Mouse (Mus musculus) intestine, embryonic 15.5 days (tissue): ENCODE measurements at regions not wholly inside any gene's neighbourhood (a gene's known extent, or its start where the extent isn't known, plus 50 kb on each side); places are given as distances from the start of the nearest gene placed in this dataset.
"Not testable (repeated sequence)": the region's sequence is repeated elsewhere in the genome, so short reads cannot be mapped to it uniquely, and the experiment has no call there.

ENCODE experiments used
- ATAC-seq: fragments of 200-750 bp; cut with Nextera tagmentation; 2 replicates; pipeline ENCODE4 v1.8.0; 2017; ENCODE audit warnings: moderate TSS enrichment, moderate library complexity
- H3K27ac ChIP-seq: fragments of 300-500 bp; sonication (generic); 2 replicates; pipeline ENCODE4 v1.5.1; 2015; ENCODE audit warnings: mild to moderate bottlenecking, inconsistent platforms
- H3K27me3 ChIP-seq: fragments of 300-500 bp; sonication (generic); replicated peaks from 2 replicates; pipeline ENCODE4 v1.6.1; 2015; ENCODE audit warnings: inconsistent platforms
- H3K36me3 ChIP-seq: fragments of 300-500 bp; sonication (generic); 2 replicates; pipeline ENCODE4 v1.6.1; 2015; ENCODE audit warnings: inconsistent platforms
- H3K4me1 ChIP-seq: fragments of 300-500 bp; sonication (generic); replicated peaks from 2 replicates; pipeline ENCODE4 v1.6.1; 2015; ENCODE audit warnings: inconsistent platforms
- H3K4me2 ChIP-seq: fragments of 300-500 bp; sonication (generic); replicated peaks from 2 replicates; pipeline ENCODE4 v1.6.1; 2015; ENCODE audit warnings: mild to moderate bottlenecking, inconsistent platforms
- H3K4me3 ChIP-seq: fragments of 300-500 bp; sonication (generic); replicated peaks from 2 replicates; pipeline ENCODE4 v1.5.1; 2015; ENCODE audit warnings: inconsistent platforms
- H3K9ac ChIP-seq: fragments of 300-500 bp; sonication (generic); 2 replicates; pipeline ENCODE4 v1.6.1; 2015; ENCODE audit warnings: inconsistent platforms
- H3K9me3 ChIP-seq: fragments of 300-500 bp; sonication (generic); 2 replicates; pipeline ENCODE4 v1.6.1; 2016; ENCODE audit warnings: inconsistent platforms
- WGBS: fragments of 180-500 bp; shearing (Covaris S2); methylation state at CpG from one replicate; pipeline ENCODE4 v1.1.7; 2015; 5-methylcytosine and 5-hydroxymethylcytosine counted together

DNA sequence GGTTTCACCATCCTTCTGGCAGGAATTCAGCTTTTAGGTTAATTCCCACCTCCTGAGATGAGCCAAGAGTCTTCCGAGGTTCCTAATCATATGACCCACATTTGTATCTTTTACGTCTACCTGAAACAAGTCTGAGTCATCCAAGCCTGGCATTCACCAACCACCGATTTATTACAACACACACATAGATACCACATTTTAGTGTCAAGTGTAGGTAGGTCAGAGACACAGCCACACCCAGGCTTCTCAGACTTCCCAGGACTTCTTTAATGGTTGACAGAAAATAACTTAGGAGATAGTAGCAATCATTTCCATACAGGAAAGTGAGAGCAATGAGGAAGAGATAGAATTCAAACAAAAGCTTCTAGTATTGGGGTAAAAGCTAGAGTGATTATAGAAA, 189.2 kb upstream of the Gm10306 start:
- 68% methylated on average over 3 of the region's 3 CpGs for WGBS

DNA sequence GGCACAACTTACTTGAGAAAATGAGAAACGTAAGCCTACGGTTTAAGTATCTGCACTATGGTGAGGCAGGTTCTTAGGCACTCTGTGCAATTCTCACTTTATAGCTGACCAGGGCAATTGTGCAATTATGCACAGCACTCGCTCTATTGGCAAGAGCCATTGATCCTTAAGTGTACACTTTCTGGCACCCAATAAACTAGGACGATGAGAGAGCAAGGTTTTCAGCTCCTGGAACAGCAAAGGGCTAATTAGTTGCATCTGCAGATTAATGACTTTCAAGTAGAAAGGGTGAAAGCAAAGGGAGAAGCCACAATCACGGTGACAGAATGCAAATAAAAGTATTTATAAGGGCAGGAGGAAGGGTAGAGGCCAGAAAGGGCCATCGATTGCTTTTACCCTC, 185.4 kb upstream of the Gm10306 start:
- Histone ChIP-seq H3K9me3 (no peaks in the 10 kb centered on the region), H3K4me2 (no peak overlapping the region), H3K36me3 (no peaks in the 10 kb centered on the region), H3K27me3 (no peaks in the 10 kb centered on the region), H3K4me3 (no peak overlapping the region), H3K27ac (no peak overlapping the region), H3K9ac (no peak overlapping the region), H3K4me1 (no peaks in the 10 kb centered on the region)
- 35% methylated on average over 6 of the region's 6 CpGs for WGBS
- ATAC-seq = no peak

More for the DNA sequence above, 189.2 kb upstream of the Gm10306 start:
- no peak overlapping the region for H3K4me3 ChIP-seq
- no peaks in the 10 kb centered on the region for H3K27me3 ChIP-seq
- H3K4me2 ChIP-seq = no peak overlapping the region
- no peaks in the 10 kb centered on the region for H3K9me3 ChIP-seq
- H3K27ac ChIP-seq = no peak overlapping the region
- peak; percentile 67 for ATAC-seq
- no peaks in the 10 kb centered on the region for H3K36me3 ChIP-seq
- H3K4me1 ChIP-seq = no peaks in the 10 kb centered on the region
- H3K9ac ChIP-seq = no peak overlapping the region

DNA sequence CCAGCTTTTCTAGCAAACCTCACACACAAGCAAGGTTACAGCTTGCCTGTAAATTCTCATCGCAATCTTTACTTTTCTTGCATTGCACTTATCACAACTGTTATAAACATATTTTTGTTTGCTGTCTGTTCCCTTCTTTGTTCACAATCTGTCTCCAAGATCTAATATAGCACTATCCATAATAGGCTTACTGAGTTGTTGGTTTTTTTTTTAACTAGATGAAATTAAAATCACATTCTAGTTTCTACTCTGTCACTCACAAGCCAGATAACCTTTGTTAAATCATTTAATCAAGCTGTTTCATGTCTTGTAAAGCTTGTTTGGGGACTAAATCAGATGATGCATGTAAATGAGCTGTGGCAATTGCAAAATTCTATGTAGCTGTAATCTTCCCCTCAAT, 180.1 kb upstream of the Gm10306 start:
- Histone ChIP-seq H3K27me3 (no peaks in the 10 kb centered on the region), H3K4me3 (no peak overlapping the region), H3K27ac (no peak overlapping the region), H3K4me2 (no peak overlapping the region), H3K4me1 (no peaks in the 10 kb centered on the region), H3K9ac (no peak overlapping the region), H3K36me3 (no peaks in the 10 kb centered on the region), H3K9me3 (no peaks in the 10 kb centered on the region)
- ATAC-seq = no peak
- WGBS = 86% methylated on average over 1 of the region's 1 CpGs

DNA sequence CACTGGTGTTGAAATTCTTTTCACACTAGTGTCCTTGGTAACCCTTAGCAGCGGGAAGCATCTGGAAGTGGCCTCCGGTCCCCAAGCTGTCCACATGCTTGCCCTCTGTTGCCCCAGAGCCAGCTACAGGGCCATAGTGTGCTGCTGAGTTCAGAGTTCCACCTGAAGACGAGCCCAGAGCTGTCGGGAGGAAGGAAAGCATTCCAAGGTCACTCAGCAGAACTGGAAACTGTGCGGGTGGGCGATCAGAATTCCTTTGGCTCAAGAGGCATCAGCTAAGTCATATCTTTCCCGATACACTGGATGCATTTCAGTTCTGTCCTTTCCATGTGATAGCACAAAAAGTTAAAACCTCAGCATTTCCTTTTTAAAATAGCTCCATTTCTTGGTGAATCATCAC, 170.6 kb upstream of the Gm10306 start:
- WGBS = 50% methylated on average over 7 of the region's 7 CpGs
- ATAC-seq = no peak
- Histone ChIP-seq H3K9me3 (no peaks in the 10 kb centered on the region), H3K36me3 (no peaks in the 10 kb centered on the region), H3K4me2 (no peak overlapping the region), H3K4me3 (no peak overlapping the region), H3K27ac (no peak overlapping the region), H3K9ac (no peak overlapping the region), H3K27me3 (no peaks in the 10 kb centered on the region), H3K4me1 (no peaks in the 10 kb centered on the region)

DNA sequence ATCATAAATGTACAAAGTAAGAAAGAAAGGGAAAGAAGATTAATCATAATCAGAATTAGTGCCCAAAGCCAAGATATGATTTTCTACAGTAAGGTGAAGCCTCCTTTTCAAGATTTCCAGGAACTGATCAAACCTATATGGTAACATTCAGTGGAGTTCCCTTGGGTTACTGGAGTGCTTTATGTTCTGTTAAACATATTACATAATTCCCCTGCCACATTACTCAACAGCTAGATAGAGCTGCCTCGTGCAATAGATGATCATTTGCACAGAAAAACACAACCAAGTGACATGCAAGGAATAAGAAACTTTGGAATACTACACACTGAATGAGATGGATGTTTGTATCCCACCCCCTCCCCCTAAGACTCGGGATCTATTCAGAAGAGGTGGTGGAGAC, 168.0 kb upstream of the Gm10306 start:
- Histone ChIP-seq H3K4me2 (no peak overlapping the region), H3K4me1 (no peaks in the 10 kb centered on the region), H3K36me3 (no peaks in the 10 kb centered on the region), H3K4me3 (no peak overlapping the region), H3K9me3 (no peaks in the 10 kb centered on the region), H3K27me3 (no peaks in the 10 kb centered on the region), H3K9ac (no peak overlapping the region), H3K27ac (no peak overlapping the region)
- 52% methylated on average over 2 of the region's 2 CpGs for WGBS
- ATAC-seq = no peak

DNA sequence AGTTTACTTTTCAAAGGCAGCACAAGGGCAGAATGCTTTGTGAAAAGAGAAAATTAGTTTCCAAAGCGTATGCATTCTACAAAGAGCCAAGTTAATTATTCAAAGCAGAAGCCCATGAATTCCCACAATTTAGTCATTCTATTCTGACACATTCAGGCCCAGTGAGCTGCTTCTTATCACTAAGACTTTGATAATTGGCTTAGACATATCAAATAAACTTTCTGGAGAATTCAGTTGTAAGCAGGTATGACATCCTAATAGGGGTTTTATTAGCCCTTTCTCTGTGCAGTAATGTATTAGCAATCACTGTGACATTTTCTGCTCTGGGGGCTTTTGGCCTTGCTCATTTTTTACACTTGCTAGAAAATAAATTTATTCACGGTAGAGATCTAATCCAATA, 161.9 kb upstream of the Gm10306 start:
- Histone ChIP-seq H3K4me2 (no peak overlapping the region), H3K9me3 (no peaks in the 10 kb centered on the region), H3K9ac (no peak overlapping the region), H3K4me1 (no peaks in the 10 kb centered on the region), H3K4me3 (no peak overlapping the region), H3K27me3 (no peaks in the 10 kb centered on the region), H3K36me3 (no peaks in the 10 kb centered on the region), H3K27ac (no peak overlapping the region)
- WGBS = 58% methylated on average over 2 of the region's 2 CpGs
- ATAC-seq = no peak

DNA sequence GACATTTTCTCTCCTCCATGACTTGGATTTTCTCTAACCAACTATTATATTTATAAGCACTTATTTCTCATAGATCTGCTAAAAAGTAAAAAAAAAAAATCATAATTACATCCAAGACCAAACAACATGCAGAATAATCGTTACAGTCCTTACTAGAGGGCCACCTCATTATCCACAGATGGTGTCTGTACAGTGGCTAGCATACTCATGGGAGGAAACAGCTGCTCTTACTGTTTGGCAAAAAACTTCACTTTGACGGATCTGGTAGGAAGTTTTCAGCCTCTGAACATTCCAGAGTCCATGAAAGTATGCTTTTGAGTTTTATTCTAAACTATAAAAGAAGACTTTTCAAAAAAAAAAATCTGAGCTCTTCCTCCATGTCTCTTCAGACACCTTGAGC, 159.1 kb upstream of the Gm10306 start:
- Histone ChIP-seq H3K4me1 (no peaks in the 10 kb centered on the region), H3K27me3 (no peaks in the 10 kb centered on the region), H3K9ac (no peak overlapping the region), H3K36me3 (no peaks in the 10 kb centered on the region), H3K9me3 (no peaks in the 10 kb centered on the region), H3K4me3 (no peak overlapping the region), H3K27ac (no peak overlapping the region), H3K4me2 (no peak overlapping the region)
- WGBS = 32% methylated on average over 2 of the region's 2 CpGs
- ATAC-seq = no peak

DNA sequence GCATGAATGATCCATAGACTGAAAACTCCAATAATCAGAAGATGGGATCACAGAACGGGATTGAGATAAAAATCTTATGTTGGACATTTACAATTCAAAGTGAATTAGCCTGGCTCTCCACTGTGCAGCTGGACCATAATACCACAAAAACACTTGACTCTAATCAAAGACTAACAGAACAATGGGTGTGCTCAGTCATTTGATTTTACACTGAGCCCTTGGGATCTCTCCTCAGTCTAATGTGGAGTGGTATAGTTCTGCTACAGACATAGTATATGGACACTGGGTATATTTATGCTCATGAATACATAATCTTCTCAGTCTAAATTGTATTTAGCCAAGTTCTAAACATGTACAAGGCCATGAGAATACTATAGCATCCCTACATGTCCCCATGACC, 149.4 kb upstream of the Gm10306 start:
- Histone ChIP-seq H3K9me3 (no peaks in the 10 kb centered on the region), H3K4me1 (no peaks in the 10 kb centered on the region), H3K4me3 (no peak overlapping the region), H3K27me3 (no peaks in the 10 kb centered on the region), H3K36me3 (no peaks in the 10 kb centered on the region), H3K4me2 (no peak overlapping the region), H3K27ac (no peak overlapping the region), H3K9ac (no peak overlapping the region)
- 80% methylated on average over 1 of the region's 1 CpGs for WGBS
- no peak for ATAC-seq

DNA sequence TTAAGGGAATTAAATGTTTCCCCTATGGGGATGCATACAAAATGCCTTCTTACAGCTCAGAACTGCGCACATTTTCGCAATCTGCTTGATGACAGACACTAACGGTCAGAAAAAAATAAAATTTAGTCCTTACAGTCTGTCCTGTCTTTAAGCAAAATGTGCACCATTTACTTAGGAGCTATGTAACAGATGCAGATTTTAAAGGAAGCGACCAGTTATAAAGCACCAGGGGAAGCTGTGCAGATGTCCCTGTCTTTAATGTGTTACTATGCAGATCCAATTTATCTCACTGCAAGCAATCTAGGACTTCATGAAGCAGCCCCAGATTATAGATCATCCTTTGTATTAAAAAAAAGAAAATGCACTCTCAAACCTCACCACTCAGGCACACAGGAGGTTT, 148.8 kb upstream of the Gm10306 start:
- H3K27me3 ChIP-seq = no peaks in the 10 kb centered on the region
- no peak overlapping the region for H3K9ac ChIP-seq
- no peak overlapping the region for H3K4me2 ChIP-seq
- WGBS = 77% methylated on average over 4 of the region's 4 CpGs
- no peak overlapping the region for H3K27ac ChIP-seq
- H3K9me3 ChIP-seq = no peaks in the 10 kb centered on the region
- H3K4me1 ChIP-seq = no peaks in the 10 kb centered on the region
- no peaks in the 10 kb centered on the region for H3K36me3 ChIP-seq
- no peak for ATAC-seq
- no peak overlapping the region for H3K4me3 ChIP-seq

DNA sequence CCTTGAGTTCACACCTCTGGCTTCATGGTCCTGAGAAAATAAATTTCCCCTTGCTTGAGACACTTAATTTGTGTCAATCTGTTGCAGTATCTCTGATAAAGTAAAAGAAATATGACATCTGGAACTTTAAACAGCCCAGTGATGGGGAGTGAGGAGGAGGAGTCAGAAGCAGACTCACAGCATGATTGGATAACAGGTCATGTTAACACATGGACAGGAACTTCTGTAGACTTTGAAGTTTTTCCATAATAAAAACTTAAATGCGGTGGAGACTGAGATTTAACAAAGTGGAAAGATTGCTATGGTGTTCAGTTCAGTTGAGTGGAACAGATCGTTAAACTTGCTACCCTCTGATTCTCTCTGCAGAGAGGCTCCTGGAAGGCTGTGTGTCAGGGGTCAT, 143.7 kb upstream of the Gm10306 start:
- 79% methylated on average over 2 of the region's 2 CpGs for WGBS
- Histone ChIP-seq H3K9me3 (no peaks in the 10 kb centered on the region), H3K27me3 (no peaks in the 10 kb centered on the region), H3K4me3 (no peak overlapping the region), H3K4me2 (no peak overlapping the region), H3K9ac (no peak overlapping the region), H3K27ac (no peak overlapping the region), H3K4me1 (no peaks in the 10 kb centered on the region), H3K36me3 (no peaks in the 10 kb centered on the region)
- ATAC-seq = no peak

DNA sequence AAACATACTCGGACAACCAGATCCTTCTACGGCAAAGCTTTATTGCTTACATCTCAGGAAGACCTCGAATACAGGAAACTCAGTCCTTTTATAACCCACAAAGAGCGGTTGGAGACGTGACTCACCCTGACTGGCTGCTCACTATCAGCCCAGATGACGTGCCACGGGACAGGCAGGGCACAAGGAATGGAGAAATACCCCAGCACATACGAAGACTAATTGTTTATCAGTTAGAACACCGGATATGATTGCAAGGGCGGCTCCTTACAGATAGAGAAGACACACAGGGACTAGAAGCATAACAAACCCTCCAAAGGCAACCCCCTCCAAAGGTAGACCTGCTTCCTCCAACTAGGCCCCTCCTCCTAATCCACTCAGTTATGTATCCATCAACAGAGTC, 130.8 kb upstream of the Gm10306 start:
- H3K4me3 ChIP-seq, H3K4me1 ChIP-seq, H3K27ac ChIP-seq, H3K36me3 ChIP-seq, H3K9ac ChIP-seq, H3K9me3 ChIP-seq, H3K27me3 ChIP-seq, H3K4me2 ChIP-seq, ATAC-seq: not testable (repeated sequence)
- 87% methylated on average over 9 of the region's 10 CpGs for WGBS

DNA sequence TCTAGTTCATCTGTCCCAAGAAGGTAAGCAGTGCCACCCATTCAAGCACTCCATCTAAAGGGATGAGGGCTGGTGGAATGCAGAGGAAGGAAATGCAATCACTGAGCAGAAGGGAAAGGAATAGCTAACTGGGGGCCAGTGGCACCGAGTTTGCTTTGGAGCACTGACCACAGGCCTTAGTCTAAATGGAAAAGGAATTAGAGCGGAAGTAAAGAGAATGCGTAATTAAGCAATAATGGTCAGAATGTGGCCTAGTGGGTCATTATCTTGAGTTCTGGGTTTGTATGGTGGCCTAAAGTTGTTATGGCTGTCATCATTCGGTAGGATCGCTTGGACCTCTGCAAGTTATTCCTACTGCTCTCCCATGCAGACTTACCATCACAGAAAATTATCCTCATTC, 128.8 kb upstream of the Gm10306 start:
- ATAC-seq = no peak
- no peak overlapping the region for H3K4me2 ChIP-seq
- H3K4me1 ChIP-seq = no peaks in the 10 kb centered on the region
- H3K9me3 ChIP-seq = no peaks in the 10 kb centered on the region
- H3K4me3 ChIP-seq = no peak overlapping the region
- no peak overlapping the region for H3K9ac ChIP-seq
- H3K36me3 ChIP-seq = no peaks in the 10 kb centered on the region
- no peak overlapping the region for H3K27ac ChIP-seq
- 97% methylated on average over 5 of the region's 5 CpGs for WGBS
- H3K27me3 ChIP-seq = no peaks in the 10 kb centered on the region

DNA sequence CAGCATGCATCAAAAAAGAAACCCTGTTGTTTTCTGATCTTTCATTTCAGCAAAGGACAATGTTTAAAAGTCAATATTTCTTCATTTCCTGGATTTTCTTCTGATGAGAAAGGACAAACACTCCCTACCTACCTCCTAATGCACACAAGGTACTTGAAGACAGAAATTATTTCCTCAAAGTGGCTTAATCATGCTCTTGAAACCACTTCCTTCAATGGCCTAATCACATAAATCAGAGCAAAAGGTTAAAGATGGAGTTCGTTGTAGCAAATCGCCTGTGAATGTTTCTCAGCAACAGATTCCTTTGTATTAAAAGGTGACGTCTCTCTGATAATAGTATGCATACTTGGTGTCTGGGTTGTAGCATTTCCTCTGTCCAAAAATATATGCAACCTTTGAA, 124.3 kb upstream of the Gm10306 start:
- no peaks in the 10 kb centered on the region for H3K36me3 ChIP-seq
- no peak overlapping the region for H3K4me2 ChIP-seq
- H3K9ac ChIP-seq = no peak overlapping the region
- ATAC-seq = no peak
- WGBS = 72% methylated on average over 3 of the region's 3 CpGs
- no peak overlapping the region for H3K4me3 ChIP-seq
- no peak overlapping the region for H3K27ac ChIP-seq
- no peaks in the 10 kb centered on the region for H3K9me3 ChIP-seq
- no peaks in the 10 kb centered on the region for H3K27me3 ChIP-seq
- H3K4me1 ChIP-seq = no peaks in the 10 kb centered on the region
